Mouse (Mus musculus) MEL (cell line): Measurements from ENCODE around the gene Cwc27. TPM values are rescaled to one million over a fixed set of nuclear protein-coding genes. Genes with fewer than 3 reads are reported as not detected.

ENCODE experiments used
- DNase-seq: peaks from one replicate; pipeline ENCODE4 v3.0.0; 2011; ENCODE audit warnings: low read depth, low spot score
- H3K27ac ChIP-seq: 2 replicates; pipeline ENCODE4 v1.5.1; 2012; ENCODE audit warnings: low read depth, mild to moderate bottlenecking, control low read depth, low read length, moderate library complexity; ENCODE audit not compliant: control insufficient read depth
- H3K27me3 ChIP-seq, 2 experiments: fragments of 150-350 bp in 1 of 2; sonication (generic) in 1 of 2; 2 replicates each; pipeline ENCODE4 v1.6.1; 2012; ENCODE audit warnings: low read length in 2 of 2, mild to moderate bottlenecking in 2 of 2, improper control_type of control experiment in 1 of 2, moderate library complexity in 1 of 2; ENCODE audit not compliant: insufficient read depth in 2 of 2, control insufficient read depth in 1 of 2
- H3K36me3 ChIP-seq, 2 experiments: 2 replicates each; pipeline ENCODE4 v1.6.1; 2012 to 2014; ENCODE audit warnings: low read length in 2 of 2, improper control_type of control experiment in 1 of 2, inconsistent platforms in 1 of 2, mild to moderate bottlenecking in 1 of 2; ENCODE audit not compliant: insufficient read depth in 2 of 2, control insufficient read depth in 1 of 2
- H3K4me1 ChIP-seq, 2 experiments: fragments of 150-350 bp in 1 of 2; sonication (generic) in 1 of 2; 2 replicates each; pipeline ENCODE4 v1.6.1; 2012; ENCODE audit warnings: low read length in 2 of 2, improper control_type of control experiment in 1 of 2, mild to moderate bottlenecking in 1 of 2; ENCODE audit not compliant: insufficient read depth in 2 of 2, control insufficient read depth in 1 of 2
- H3K4me3 ChIP-seq, 2 experiments: fragments of 150-350 bp in 1 of 2; sonication (generic) in 1 of 2; 2 replicates each; pipeline ENCODE4 v1.5.1; 2012; ENCODE audit warnings: low read depth in 2 of 2, low read length in 2 of 2, mild to moderate bottlenecking in 2 of 2, moderate library complexity in 2 of 2, control low read depth in 1 of 2, improper control_type of control experiment in 1 of 2; ENCODE audit not compliant: control insufficient read depth in 1 of 2, insufficient read depth in 1 of 2
- H3K79me2 ChIP-seq: 2 replicates; pipeline ENCODE4 v1.6.1; 2012; ENCODE audit warnings: mild to moderate bottlenecking, low read length, moderate library complexity; ENCODE audit not compliant: control insufficient read depth, poor library complexity, insufficient read depth
- H3K9ac ChIP-seq: 2 replicates; pipeline ENCODE4 v1.6.1; 2012; ENCODE audit warnings: low read depth, mild to moderate bottlenecking, control low read depth, low read length, moderate library complexity; ENCODE audit not compliant: control insufficient read depth, poor library complexity, severe bottlenecking
- H3K9me3 ChIP-seq: fragments of 150-350 bp; sonication (generic); replicated peaks from 2 replicates; pipeline ENCODE4 v1.6.1; 2012; ENCODE audit warnings: mild to moderate bottlenecking, low read length, improper control_type of control experiment, moderate library complexity; ENCODE audit not compliant: insufficient read depth
- BHLHE40 ChIP-seq: IDR thresholded peaks from 2 replicates; pipeline ENCODE4 v1.6.1; 2012; ENCODE audit warnings: low read depth, mild to moderate bottlenecking, inconsistent platforms, low read length, improper control_type of control experiment, borderline replicate concordance
- CTCF ChIP-seq, 3 experiments: IDR thresholded peaks in 2 of 3; conservative IDR thresholded peaks in 1 of 3; 2 replicates each; pipeline ENCODE4 v1.5.1; 2011 to 2012; ENCODE audit warnings: low read length in 3 of 3, low read depth in 2 of 3, mild to moderate bottlenecking in 2 of 3, improper control_type of control experiment in 1 of 3, inconsistent platforms in 1 of 3, mixed read lengths in 1 of 3, moderate library complexity in 1 of 3; ENCODE audit not compliant: control insufficient read depth in 1 of 3, insufficient read depth in 1 of 3, poor library complexity in 1 of 3, severe bottlenecking in 1 of 3
- E2F4 ChIP-seq: IDR thresholded peaks from 2 replicates; pipeline ENCODE4 v1.6.1; 2011; ENCODE audit warnings: low read depth, low read length, improper control_type of control experiment, borderline replicate concordance
- ELF1 ChIP-seq: IDR thresholded peaks from 2 replicates; pipeline ENCODE4 v1.6.1; 2014; ENCODE audit warnings: low read depth, mild to moderate bottlenecking, inconsistent platforms, low read length, improper control_type of control experiment, moderate library complexity
- EP300 ChIP-seq, 2 experiments: IDR thresholded peaks; 2 replicates each; pipeline ENCODE4 v1.6.1; 2011; ENCODE audit warnings: improper control_type of control experiment in 2 of 2, low read length in 2 of 2, low read depth in 1 of 2, mild to moderate bottlenecking in 1 of 2
- ETS1 ChIP-seq: IDR thresholded peaks from 2 replicates; pipeline ENCODE4 v1.6.1; 2012; ENCODE audit warnings: low read depth, mild to moderate bottlenecking, inconsistent platforms, low read length, improper control_type of control experiment, moderate library complexity
- GABPA ChIP-seq: IDR thresholded peaks from 2 replicates; pipeline ENCODE4 v1.6.1; 2012; ENCODE audit warnings: low read depth, mild to moderate bottlenecking, inconsistent platforms, low read length, improper control_type of control experiment, moderate library complexity
- HCFC1 ChIP-seq: IDR thresholded peaks from 2 replicates; pipeline ENCODE4 v1.6.1; 2012; ENCODE audit warnings: low read depth, mild to moderate bottlenecking, inconsistent platforms, low read length, improper control_type of control experiment, moderate library complexity
- JUND ChIP-seq: IDR thresholded peaks from 2 replicates; pipeline ENCODE4 v1.6.1; 2011; ENCODE audit warnings: low read depth, mild to moderate bottlenecking, improper control_type of control experiment, low read length
- MAFK ChIP-seq: IDR thresholded peaks from 2 replicates; pipeline ENCODE4 v1.6.1; 2011; ENCODE audit warnings: low read depth, mild to moderate bottlenecking, low read length, improper control_type of control experiment, borderline replicate concordance
- MAZ ChIP-seq: IDR thresholded peaks from 2 replicates; pipeline ENCODE4 v1.6.1; 2012; ENCODE audit warnings: low read depth, mild to moderate bottlenecking, inconsistent platforms, low read length, improper control_type of control experiment
- MXI1 ChIP-seq: IDR thresholded peaks from 2 replicates; pipeline ENCODE4 v1.6.1; 2011; ENCODE audit warnings: mild to moderate bottlenecking, low read depth, low read length, improper control_type of control experiment
- MYB ChIP-seq: IDR thresholded peaks from 2 replicates; pipeline ENCODE4 v1.6.1; 2011; ENCODE audit warnings: mild to moderate bottlenecking, low read depth, low read length, improper control_type of control experiment
- NELFE ChIP-seq: IDR thresholded peaks from 2 replicates; pipeline ENCODE4 v1.6.1; 2011; ENCODE audit warnings: low read depth, low read length, improper control_type of control experiment
- NRF1 ChIP-seq: IDR thresholded peaks from 2 replicates; pipeline ENCODE4 v1.6.1; 2014; ENCODE audit warnings: low read depth, mild to moderate bottlenecking, inconsistent platforms, low read length, improper control_type of control experiment, moderate library complexity; ENCODE audit not compliant: poor library complexity, insufficient read depth, severe bottlenecking
- RAD21 ChIP-seq: IDR thresholded peaks from 2 replicates; pipeline ENCODE4 v1.6.1; 2011; ENCODE audit warnings: mild to moderate bottlenecking, low read depth, low read length, improper control_type of control experiment
- TCF12 ChIP-seq: IDR thresholded peaks from 2 replicates; pipeline ENCODE4 v1.6.1; 2014; ENCODE audit warnings: low read depth, mild to moderate bottlenecking, inconsistent platforms, low read length, improper control_type of control experiment, moderate library complexity
- UBTF ChIP-seq: IDR thresholded peaks from 2 replicates; pipeline ENCODE4 v1.6.1; 2012; ENCODE audit warnings: low read depth, mild to moderate bottlenecking, inconsistent platforms, low read length, improper control_type of control experiment, moderate library complexity, borderline replicate concordance; ENCODE audit not compliant: insufficient read depth
- ZMIZ1 ChIP-seq: IDR thresholded peaks from 2 replicates; pipeline ENCODE4 v1.6.1; 2012; ENCODE audit warnings: low read depth, mild to moderate bottlenecking, inconsistent platforms, low read length, improper control_type of control experiment, moderate library complexity
- polyA plus RNA-seq, 2 experiments: library from polyadenylated mRNA; stranded (reverse) in 1 of 2; unstranded in 1 of 2; fragments of >175 nt in 1 of 2; fragments of >200 nt in 1 of 2; gene quantifications; 2 replicates each; pipeline versions ENCODE4 v1.2.1 to v1.2.4; 2012; ENCODE audit warnings: low replicate concordance in 2 of 2, low read depth in 1 of 2; ENCODE audit not compliant: insufficient read length in 2 of 2, insufficient read depth in 1 of 2, missing spikeins in 1 of 2
- total RNA-seq: library from RNA; depleted of rRNA; stranded (reverse); fragments of 300-350 nt; gene quantifications from 2 replicates; pipeline ENCODE4 v1.2.3, GENCODE M21; 2012

Cwc27 gene
- total and polyA plus RNA-seq, 3 experiments: 18.3 to 22.0 TPM; not detected in 1

DNA sequence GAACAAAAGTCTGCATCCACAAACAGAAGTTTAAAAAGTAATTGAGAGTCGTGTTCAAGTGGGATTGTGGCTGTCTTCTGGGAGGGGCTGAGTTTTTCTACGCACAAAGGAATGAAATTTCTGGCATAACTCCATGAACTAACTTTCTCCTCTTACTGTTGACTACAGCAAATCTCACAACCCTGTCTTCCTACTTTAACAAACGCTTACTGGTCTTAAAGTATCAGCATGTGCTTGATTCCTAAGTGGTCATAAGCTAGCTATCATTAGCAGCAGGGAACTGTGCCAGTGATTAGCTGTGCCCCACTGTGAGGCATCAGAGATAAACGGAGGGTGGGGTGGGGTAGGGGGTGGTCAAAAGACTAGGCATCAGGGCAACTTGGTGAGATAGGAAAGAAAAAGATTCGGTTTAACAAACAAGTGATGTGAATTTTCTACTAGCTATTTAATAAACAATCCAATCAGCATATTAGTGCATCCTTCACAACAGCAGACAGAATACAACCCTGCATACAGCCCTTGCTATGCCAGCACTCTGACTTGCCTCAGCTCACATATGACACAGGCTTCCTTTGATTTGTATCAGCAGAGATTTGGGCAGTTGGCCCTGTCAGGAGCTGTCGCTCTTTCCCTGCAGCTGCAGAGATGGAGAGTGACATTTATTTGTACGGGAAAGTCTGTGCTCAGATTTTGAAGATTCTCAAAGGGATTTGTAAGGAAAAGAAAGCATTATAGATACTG is 184.3 kb downstream of the Cwc27 start:
- no peak overlapping the region for H3K4me3 ChIP-seq
- TF ChIP-seq E2F4 (no peak), ELF1 (no peak), CTCF (IDR thresholded peaks at IDR 0.05 in 2 of 3, conservative IDR thresholded peaks at IDR 0.05 in 1 of 3; ENCODE audit: control insufficient read depth in 1 of 3, insufficient read depth in 1 of 3, low read depth in 2 of 3, low read length in 3 of 3, poor library complexity in 1 of 3, severe bottlenecking in 1 of 3) (no peak), HCFC1 (no peak)
- no peaks in the 10 kb centered on the region for H3K27me3 ChIP-seq

DNA sequence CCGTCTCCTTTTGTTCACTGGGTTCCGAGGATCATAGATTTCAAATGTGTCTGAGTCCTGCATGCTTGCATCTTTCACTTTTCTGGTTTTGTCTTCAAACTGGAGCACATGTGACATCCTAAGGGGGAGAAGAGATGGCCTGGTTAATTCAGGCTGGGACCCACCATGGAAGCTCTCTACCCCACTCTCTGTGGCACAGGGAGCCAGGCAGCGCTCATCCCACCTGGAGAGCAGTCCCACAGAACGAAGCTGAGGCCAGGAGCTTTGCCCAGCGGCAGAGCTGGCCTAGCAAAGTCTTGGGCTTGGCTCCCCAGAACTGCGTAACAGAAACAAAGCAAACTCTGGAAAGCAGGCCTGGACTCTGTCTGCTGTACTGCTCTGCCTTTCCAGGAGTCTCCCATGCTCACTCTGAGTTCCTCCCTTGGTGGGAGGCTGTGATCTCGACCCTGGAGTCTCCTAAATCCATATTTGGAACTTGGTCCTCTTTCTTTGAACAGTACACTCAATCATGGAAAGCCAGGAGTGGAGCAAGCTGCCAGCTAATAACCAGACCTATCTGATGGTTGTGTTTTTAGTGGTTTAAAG is 185.2 kb downstream of the Cwc27 start:
- Histone ChIP-seq H3K4me3 (no peak overlapping the region), H3K4me1 (no peaks in the 10 kb centered on the region), H3K9ac (no peak overlapping the region), H3K27ac (no peak overlapping the region), H3K9me3 (no peaks in the 10 kb centered on the region), H3K36me3 (no peaks in the 10 kb centered on the region; a peak in 1 of 4 replicates), H3K79me2 (no peaks in the 10 kb centered on the region), H3K27me3 (no peaks in the 10 kb centered on the region)
- TF ChIP-seq HCFC1: no peak
- TF ChIP-seq GABPA: no peak
- no peak for TF ChIP-seq TCF12
- TF ChIP-seq JUND: no peak
- no peak for TF ChIP-seq NELFE
- no peak for TF ChIP-seq ELF1
- no peak for TF ChIP-seq UBTF
- no peak for TF ChIP-seq MAZ
- no peak for TF ChIP-seq ETS1
- DNase-seq: no peak

More for the DNA sequence above, 184.3 kb downstream of the Cwc27 start:
- Histone ChIP-seq H3K27ac (no peak overlapping the region), H3K9ac (no peak overlapping the region), H3K9me3 (no peaks in the 10 kb centered on the region), H3K79me2 (no peaks in the 10 kb centered on the region), H3K4me1 (no peaks in the 10 kb centered on the region), H3K36me3 (no peaks in the 10 kb centered on the region; a peak in 1 of 4 replicates)
- no peak for DNase-seq

DNA sequence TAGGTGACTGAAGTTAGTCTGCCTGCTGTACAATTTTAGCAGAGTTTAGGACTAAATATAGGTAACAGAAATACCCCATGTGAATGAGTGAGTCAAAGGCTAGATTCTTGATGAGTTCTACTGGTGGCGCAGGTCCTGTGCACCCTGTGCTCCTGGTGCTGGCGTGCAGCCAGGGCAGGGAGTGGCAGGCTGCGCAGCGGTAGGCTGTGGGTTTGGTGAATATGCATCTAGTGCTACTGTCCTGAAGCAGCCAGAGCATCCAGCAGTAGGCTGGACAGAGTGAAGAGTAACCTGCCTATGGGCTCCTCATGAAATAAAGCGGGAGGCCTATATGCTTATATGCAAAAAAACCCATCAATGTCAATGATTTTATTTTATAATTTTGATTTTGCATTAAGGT is 186.1 kb downstream of the Cwc27 start:
- Histone ChIP-seq H3K4me1 (no peaks in the 10 kb centered on the region), H3K79me2 (no peaks in the 10 kb centered on the region)
- DNase-seq: peak; percentile 23
- TF ChIP-seq MYB (no peak), RAD21 (no peak), MAFK (no peak), CTCF (IDR thresholded peaks at IDR 0.05 in 2 of 3, conservative IDR thresholded peaks at IDR 0.05 in 1 of 3; ENCODE audit: control insufficient read depth in 1 of 3, insufficient read depth in 1 of 3, low read depth in 2 of 3, low read length in 3 of 3, poor library complexity in 1 of 3, severe bottlenecking in 1 of 3) (no peak), BHLHE40 (no peak), GABPA (no peak), NELFE (no peak), ELF1 (no peak), NRF1 (no peak), MXI1 (no peak), EP300 (IDR thresholded peaks at IDR 0.05; ENCODE audit: low read depth in 1 of 2, low read length in 2 of 2) (no peak), ZMIZ1 (no peak)
- TF ChIP-seq, all 39 proteins: peak for 0
- no peaks in the 10 kb centered on the region; a peak in 1 of 4 replicates for H3K36me3 ChIP-seq
- no peak overlapping the region for H3K9ac ChIP-seq
- H3K27me3 ChIP-seq: no peaks in the 10 kb centered on the region
- no peak overlapping the region for H3K27ac ChIP-seq
- H3K9me3 ChIP-seq: no peaks in the 10 kb centered on the region
- no peak overlapping the region for H3K4me3 ChIP-seq
